Mouse (Mus musculus): ENCODE data around the gene Flt3l. TPM values are rescaled to one million over a fixed set of nuclear protein-coding genes. Genes with fewer than 3 reads are reported as not detected.
A peak's percentile ranks its signal among the peaks of the same experiment; 100 is the strongest.

Gene Flt3l
- total RNA-seq, 4 experiments from 2014 or later, result 0.94 to 2.7 (median 2.3) TPM

Small RNA genes within 50 kb of the gene (microRNA-seq; reads per million reads assigned to microRNA genes)
- gene Mir150, result 802 reads per million, percentile 77 among the genes with 10 or more reads in this experiment
- gene Mir5121, result 5.0 reads per million
- not detected for gene Mir7055

Other genes starting within 250 kb of the Flt3l start
- 10 to 100 TPM; 64.0 to 79.1 (median 71.0) TPM for gene Med25, start 243.7 kb downstream of the Flt3l start, total RNA-seq (2022)
- gene Fuz, start 240.4 kb downstream of the Flt3l start, total RNA-seq (2022), result 10 to 100 TPM; 17.4 to 27.1 (median 18.7) TPM
- 10 to 100 TPM; 63.5 to 67.9 (median 65.5) TPM for gene Ap2a1, start 206.9 kb downstream of the Flt3l start, total RNA-seq (2022)
- gene Tsks, start 193.2 kb downstream of the Flt3l start, total RNA-seq (2022), result not detected
- 1 to 10 TPM in 1 of 4 experiments, under 1 TPM in 3; 0.61 to 1.3 (median 0.71) TPM for gene Cpt1c, start 161.6 kb downstream of the Flt3l start, total RNA-seq (2022)
- 100 to 1,000 TPM; 144 to 162 (median 152) TPM for gene Prmt1, start 149.9 kb downstream of the Flt3l start, total RNA-seq (2022)
- gene Irf3, start 138.8 kb downstream of the Flt3l start, total RNA-seq (2022), result 10 to 100 TPM; 13.5 to 22.2 (median 17.9) TPM
- 10 to 100 TPM in 1 of 4 experiments, 1 to 10 TPM in 3; 8.2 to 13.0 (median 9.4) TPM for gene Bcl2l12, start 137.7 kb downstream of the Flt3l start, total RNA-seq (2022)
- 10 to 100 TPM; 43.2 to 50.7 (median 48.4) TPM for gene Scaf1, start 120.1 kb downstream of the Flt3l start, total RNA-seq (2022)
- gene Rras, start 118.5 kb downstream of the Flt3l start, total RNA-seq (2022), result 10 to 100 TPM; 20.1 to 25.7 (median 21.3) TPM
- 10 to 100 TPM; 15.3 to 17.5 (median 15.9) TPM for gene Prr12, start 83.6 kb downstream of the Flt3l start, total RNA-seq (2022)
- 10 to 100 TPM; 24.5 to 31.0 (median 28.2) TPM for gene Nosip, start 74.0 kb downstream of the Flt3l start, total RNA-seq (2022)
- gene Prrg2, start 73.8 kb downstream of the Flt3l start, total RNA-seq (2022), result 10 to 100 TPM in 2 of 4 experiments, 1 to 10 TPM in 2; 7.2 to 13.3 (median 10.6) TPM
- gene Rcn3, start 44.2 kb downstream of the Flt3l start, total RNA-seq (2022), result 10 to 100 TPM in 1 of 4 experiments, 1 to 10 TPM in 3; 4.1 to 10.2 (median 7.5) TPM
- gene Fcgrt, start 32.6 kb downstream of the Flt3l start, total RNA-seq (2022), result 10 to 100 TPM; 23.8 to 37.0 (median 30.0) TPM
- gene Rps11, start 12.0 kb downstream of the Flt3l start, total RNA-seq (2022), result 100 to 1,000 TPM; 471 to 554 (median 519) TPM
- gene Rpl13a, start 7.7 kb downstream of the Flt3l start, total RNA-seq (2022), result 100 to 1,000 TPM; 647 to 843 (median 690) TPM
- gene Gm45713, start 201 bp downstream of the Flt3l start, total RNA-seq (2022), result not detected
- 10 to 100 TPM; 34.6 to 42.1 (median 38.3) TPM for gene Pih1d1, start 17.9 kb upstream of the Flt3l start, total RNA-seq (2022)
- gene Aldh16a1, start 18.2 kb upstream of the Flt3l start, total RNA-seq (2022), result 10 to 100 TPM; 10.4 to 16.9 (median 13.7) TPM
- gene Slc17a7, start 27.5 kb upstream of the Flt3l start, total RNA-seq (2022), result under 1 TPM; 0.21 to 0.39 (median 0.31) TPM
- not detected for gene Gfy, start 43.1 kb upstream of the Flt3l start, total RNA-seq (2022)
- not detected for gene Pth2, start 44.6 kb upstream of the Flt3l start, total RNA-seq (2022)
- gene Ccdc155, start 68.5 kb upstream of the Flt3l start, total RNA-seq (2022), result under 1 TPM in 1 of 4 experiments, not detected in 3; 0.25 TPM
- gene Dkkl1, start 75.7 kb upstream of the Flt3l start, total RNA-seq (2022), result not detected
- 1 to 10 TPM in 3 of 4 experiments, under 1 TPM in 1; 0.77 to 3.1 (median 1.7) TPM for gene Tead2, start 79.3 kb upstream of the Flt3l start, total RNA-seq (2022)
- 1 to 10 TPM in 3 of 4 experiments, under 1 TPM in 1; 0.15 to 2.0 (median 1.2) TPM for gene Cd37, start 102.7 kb upstream of the Flt3l start, total RNA-seq (2022)
- not detected for gene Slc6a16, start 104.7 kb upstream of the Flt3l start, total RNA-seq (2022)
- gene Slc6a21, start 141.1 kb upstream of the Flt3l start, total RNA-seq (2022), result not detected
- 10 to 100 TPM; 30.7 to 35.6 (median 32.0) TPM for gene Trpm4, start 197.3 kb upstream of the Flt3l start, total RNA-seq (2022)
- 100 to 1,000 TPM; 700 to 858 (median 833) TPM for gene Hrc, start 198.9 kb upstream of the Flt3l start, total RNA-seq (2022)
- under 1 TPM in 3 of 4 experiments, not detected in 1; 0.07 to 0.24 (median 0.09) TPM for gene Ppfia3, start 230.6 kb upstream of the Flt3l start, total RNA-seq (2022)
- gene Lin7b, start 234.2 kb upstream of the Flt3l start, total RNA-seq (2022), result not detected